Mouse (Mus musculus): Measurements from ENCODE around the gene Phf13.

DNA sequence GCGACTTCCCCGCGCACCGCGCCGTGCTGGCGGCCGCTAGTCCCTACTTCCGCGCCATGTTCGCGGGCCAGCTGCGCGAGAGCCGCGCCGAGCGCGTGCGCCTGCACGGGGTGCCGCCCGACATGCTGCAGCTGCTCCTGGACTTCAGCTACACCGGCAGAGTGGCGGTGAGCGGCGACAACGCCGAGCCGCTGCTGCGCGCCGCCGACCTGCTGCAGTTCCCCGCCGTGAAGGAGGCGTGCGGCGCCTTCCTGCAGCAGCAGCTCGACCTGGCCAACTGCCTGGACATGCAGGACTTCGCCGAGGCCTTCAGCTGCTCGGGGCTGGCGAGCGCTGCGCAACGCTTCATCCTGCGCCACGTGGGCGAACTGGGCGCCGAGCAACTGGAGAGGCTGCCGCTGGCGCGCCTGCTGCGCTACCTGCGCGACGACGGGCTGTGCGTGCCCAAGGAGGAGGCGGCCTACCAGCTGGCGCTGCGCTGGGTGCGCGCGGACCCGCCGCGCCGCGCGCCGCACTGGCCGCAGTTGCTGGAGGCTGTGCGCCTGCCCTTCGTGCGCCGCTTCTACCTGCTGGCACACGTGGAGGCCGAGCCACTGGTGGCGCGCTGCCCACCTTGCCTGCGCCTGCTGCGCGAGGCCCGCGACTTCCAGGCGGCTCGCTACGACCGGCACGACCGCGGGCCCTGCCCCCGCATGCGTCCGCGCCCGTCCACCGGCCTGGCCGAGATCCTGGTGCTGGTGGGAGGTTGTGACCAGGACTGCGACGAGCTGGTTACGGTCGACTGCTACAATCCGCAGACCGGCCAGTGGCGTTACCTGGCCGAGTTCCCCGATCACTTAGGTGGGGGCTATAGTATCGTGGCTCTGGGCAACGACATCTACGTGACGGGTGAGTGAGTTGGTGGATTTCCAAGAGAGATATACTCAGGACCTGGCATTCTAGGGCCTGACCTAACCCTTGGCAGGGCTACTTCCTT lies 13.3 kb upstream of the Phf13 start:
- no peak for TF ChIP-seq POLR2A (IDR thresholded peaks at IDR 0.05; ENCODE audit: low read depth, low read length)
- TF ChIP-seq CTCF (IDR thresholded peaks at IDR 0.05; ENCODE audit: extremely low read depth, insufficient read length, insufficient replicate concordance, low read depth, low read length): no peak
